Mouse (Mus musculus) layer of hippocampus, postnatal 36 days (tissue): Measurements from ENCODE around the gene Gls. TPM values are rescaled to one million over a fixed set of nuclear protein-coding genes. Genes with fewer than 3 reads are reported as not detected.
A peak's percentile ranks its signal among the peaks of the same experiment; 100 is the strongest.

ENCODE experiments used
- DNase-seq, 2 experiments: peaks; one replicate each; pipeline ENCODE4 v3.0.0; 2022
- total RNA-seq, 2 experiments: library from RNA; stranded (reverse); gene quantifications; 2 replicates each; pipeline ENCODE4 v1.2.3; 2021

Gls gene
- total RNA-seq, 2 experiments from 2014 or later = 391 to 407 TPM

- no peak for DNase-seq
These were observed 9.2 kb upstream of the Gls start for GRCm38 (mm10) chr1:52242270-52242669.

- no peak for DNase-seq
These were observed 279 bp downstream of the Gls start for GRCm38 (mm10) chr1:52232766-52233140.

GRCm38 (mm10) chr1:52231939-52232765, 880 bp downstream of the Gls start:
- peak; percentile 71 for DNase-seq

- no peak for DNase-seq
These were observed 2.6 kb downstream of the Gls start for GRCm38 (mm10) chr1:52230404-52230803.

- DNase-seq = no peak
These were observed 4.9 kb downstream of the Gls start for GRCm38 (mm10) chr1:52228178-52228577.

GRCm38 (mm10) chr1:52226416-52226815, 6.6 kb downstream of the Gls start:
- no peak for DNase-seq

- no peak for DNase-seq
These were observed 16.3 kb downstream of the Gls start for GRCm38 (mm10) chr1:52216766-52217165.

GRCm38 (mm10) chr1:52182992-52183391, 50.0 kb downstream of the Gls start:
- no peak for DNase-seq

GRCm38 (mm10) chr1:52181994-52182393, 51.0 kb downstream of the Gls start:
- no peak for DNase-seq

- no peak for DNase-seq
These were observed 53.0 kb downstream of the Gls start for GRCm38 (mm10) chr1:52179939-52180568.

- no peak for DNase-seq
These were observed 56.0 kb downstream of the Gls start for GRCm38 (mm10) chr1:52176999-52177398.

- no peak for DNase-seq
These were observed 57.0 kb downstream of the Gls start for GRCm38 (mm10) chr1:52175983-52176382.

- DNase-seq = no peak
These were observed 57.7 kb downstream of the Gls start for GRCm38 (mm10) chr1:52175321-52175720.

GRCm38 (mm10) chr1:52171271-52171670, 61.8 kb downstream of the Gls start:
- DNase-seq = no peak

GRCm38 (mm10) chr1:52170747-52171146, 62.3 kb downstream of the Gls start:
- DNase-seq = no peak

GRCm38 (mm10) chr1:52170057-52170456, 63.0 kb downstream of the Gls start:
- no peak for DNase-seq

GRCm38 (mm10) chr1:52166652-52167220, 66.3 kb downstream of the Gls start:
- DNase-seq = no peak

GRCm38 (mm10) chr1:52163707-52164457, 69.2 kb downstream of the Gls start:
- DNase-seq = no peak

- DNase-seq = no peak
These were observed 71.9 kb downstream of the Gls start for GRCm38 (mm10) chr1:52161151-52161550.

- DNase-seq = peak; percentile 32 to 52
These were observed 74.3 kb downstream of the Gls start for GRCm38 (mm10) chr1:52158490-52159381.

- DNase-seq = no peak
These were observed 75.0 kb downstream of the Gls start for GRCm38 (mm10) chr1:52158040-52158439.

GRCm38 (mm10) chr1:52156351-52156750, 76.7 kb downstream of the Gls start:
- DNase-seq = no peak
